ENCODE assay signal across 30 mouse cellular contexts in the genomic region with DNA sequence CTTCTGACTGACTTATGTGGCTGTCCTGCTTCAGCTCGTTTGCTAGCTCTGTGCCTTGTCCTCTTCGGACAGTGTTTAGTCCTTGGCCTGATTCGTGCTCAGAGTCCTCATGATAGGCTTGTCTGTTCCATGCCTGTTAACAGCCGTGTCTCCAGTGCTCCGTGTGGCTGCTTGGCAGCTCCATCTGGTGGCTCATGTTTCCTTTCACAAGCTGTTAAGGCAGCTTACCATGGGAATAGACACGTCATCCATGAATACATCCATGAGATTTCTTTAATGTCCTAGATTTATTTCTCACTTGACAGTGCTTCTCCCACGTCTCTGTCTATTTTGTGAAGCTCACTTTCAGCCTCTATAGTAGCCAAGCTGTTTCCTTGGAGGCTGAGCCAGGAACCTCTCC. TPM values are rescaled to one million over a fixed set of nuclear protein-coding genes. Genes with fewer than 3 reads are reported as not detected.
A peak's percentile ranks its signal among the peaks of the same experiment; 100 is the strongest.
DNase-seq lines count a peak whose midpoint lies in the region; ATAC-seq and TF ChIP-seq lines count a peak whose summit lies in the region.
"Had no signal": no experiment of that assay in that cellular context is flagged by ENCODE, and none has a peak within 500 bp of the region (broad histone marks: within the 10 kb centered on the region; RNA-seq: fewer than 3 reads in every experiment).

No protein-coding gene starts in this region.

- H3K27me3 ChIP-seq in forebrain, postnatal 0 days (ENCODE audit: insufficient read depth, low read length) = no peaks in the 10 kb centered on the region
- no peaks in the 10 kb centered on the region for H3K27me3 ChIP-seq in forebrain, embryonic 16.5 days (replicated peaks; ENCODE audit: control insufficient read depth, insufficient read depth, low read length)
- H3K27me3 ChIP-seq in midbrain, postnatal 0 days (ENCODE audit: insufficient read depth, low read length) = no peaks in the 10 kb centered on the region
- H3K27me3 ChIP-seq in midbrain, embryonic 16.5 days (ENCODE audit: control insufficient read depth, insufficient read depth, low read depth, low read length) = no peaks in the 10 kb centered on the region
- H3K27me3 ChIP-seq: hindbrain, embryonic 15.5 days; intestine, embryonic 15.5 days; liver, embryonic 15.5 days; lung, embryonic 15.5 days; midbrain, embryonic 15.5 days; stomach, embryonic 15.5 days had no signal

- H3K9ac ChIP-seq in forebrain, postnatal 0 days = no peak overlapping the region
- no peak overlapping the region for H3K9ac ChIP-seq in forebrain, embryonic 16.5 days (replicated peaks; ENCODE audit: low read depth, low read length)
- no peak overlapping the region for H3K9ac ChIP-seq in midbrain, postnatal 0 days (replicated peaks; ENCODE audit: low read length, poor library complexity, severe bottlenecking)
- H3K9ac ChIP-seq in midbrain, embryonic 16.5 days (ENCODE audit: low read depth, low read length) = no peak overlapping the region
- H3K9ac ChIP-seq: hindbrain, embryonic 15.5 days; intestine, embryonic 15.5 days; liver, embryonic 15.5 days; lung, embryonic 15.5 days; midbrain, embryonic 15.5 days; stomach, embryonic 15.5 days had no signal

- ATAC-seq in forebrain, postnatal 0 days = peak; percentile 85
- no peak for ATAC-seq in forebrain, embryonic 16.5 days
- ATAC-seq in midbrain, postnatal 0 days (ENCODE audit: low FRiP score) = no peak
- ATAC-seq in midbrain, embryonic 16.5 days = no peak
- ATAC-seq: forebrain, embryonic 14.5 days; intestine, embryonic 15.5 days; midbrain, embryonic 15.5 days had no signal

- no peak for TF ChIP-seq POLR2A in brain, embryonic 14.5 days (IDR thresholded peaks at IDR 0.05; ENCODE audit: borderline replicate concordance, extremely low read depth, insufficient read depth, insufficient read length, poor library complexity, severe bottlenecking)

- no peak overlapping the region for H3K4me3 ChIP-seq in forebrain, postnatal 0 days (ENCODE audit: low read depth, low read length)
- no peak overlapping the region for H3K4me3 ChIP-seq in forebrain, embryonic 16.5 days (replicated peaks; ENCODE audit: low read length)
- H3K4me3 ChIP-seq in layer of hippocampus, adult 2 months = no peak overlapping the region
- no peak overlapping the region for H3K4me3 ChIP-seq in midbrain, postnatal 0 days (ENCODE audit: low read depth, low read length)
- no peak overlapping the region for H3K4me3 ChIP-seq in midbrain, embryonic 16.5 days (ENCODE audit: low read depth, low read length)
- H3K4me3 ChIP-seq: heart, embryonic 10.5 days; hindbrain, embryonic 15.5 days; intestine, embryonic 15.5 days; limb, embryonic 10.5 days; liver, embryonic 15.5 days; lung, embryonic 15.5 days; midbrain, embryonic 15.5 days; stomach, embryonic 15.5 days had no signal

- H3K27ac ChIP-seq in forebrain, postnatal 0 days (ENCODE audit: low read depth, low read length) = no peak overlapping the region
- no peak overlapping the region for H3K27ac ChIP-seq in forebrain, embryonic 16.5 days (ENCODE audit: low read length)
- H3K27ac ChIP-seq in layer of hippocampus, adult 2 months = no peak overlapping the region
- H3K27ac ChIP-seq in midbrain, postnatal 0 days (ENCODE audit: low read depth, low read length) = no peak overlapping the region
- no peak overlapping the region for H3K27ac ChIP-seq in midbrain, embryonic 16.5 days (ENCODE audit: low read length)
- H3K27ac ChIP-seq: heart, embryonic 10.5 days; hindbrain, embryonic 15.5 days; intestine, embryonic 15.5 days; limb, embryonic 10.5 days; liver, embryonic 15.5 days; lung, embryonic 15.5 days; macrophage; midbrain, embryonic 15.5 days; stomach, embryonic 15.5 days had no signal

- DNase-seq in forebrain, postnatal 0 days = peak; percentile 57
- DNase-seq in layer of hippocampus, adult 2 months (ENCODE audit: low spot score in 2 of 2) = peak in 1 of 2 experiments; percentile 40
- no peak for DNase-seq in layer of hippocampus, postnatal 36 days
- peak; percentile 40 for DNase-seq in midbrain, postnatal 0 days (ENCODE audit: low spot score)
- peak; percentile 20 for DNase-seq in brain, embryonic 14.5 days (ENCODE audit: low read depth)
- DNase-seq: adrenal gland, postnatal 10 days; cerebellum, adult 8-10 months; cerebellum, postnatal 36 days; gastrocnemius, postnatal 10 days; heart, postnatal 4 days; kidney, postnatal 25 days; liver; thymus, adult 2 months; thymus, postnatal 4 days had no signal

- no peaks in the 10 kb centered on the region for H3K4me1 ChIP-seq in forebrain, postnatal 0 days (ENCODE audit: insufficient read depth)
- no peaks in the 10 kb centered on the region for H3K4me1 ChIP-seq in forebrain, embryonic 16.5 days (replicated peaks; ENCODE audit: control insufficient read depth, insufficient read depth, low read length)
- H3K4me1 ChIP-seq in midbrain, postnatal 0 days (ENCODE audit: insufficient read depth, low read length) = no peaks in the 10 kb centered on the region
- no peaks in the 10 kb centered on the region for H3K4me1 ChIP-seq in midbrain, embryonic 16.5 days (ENCODE audit: control insufficient read depth, insufficient read depth, low read length)
- H3K4me1 ChIP-seq: heart, embryonic 10.5 days; hindbrain, embryonic 15.5 days; intestine, embryonic 15.5 days; limb, embryonic 10.5 days; liver, embryonic 15.5 days; lung, embryonic 15.5 days; midbrain, embryonic 15.5 days; stomach, embryonic 15.5 days had no signal

- peaks cover 37% of the 10 kb centered on the region for H3K36me3 ChIP-seq in forebrain, postnatal 0 days (ENCODE audit: insufficient read depth)
- H3K36me3 ChIP-seq in forebrain, embryonic 16.5 days (ENCODE audit: control insufficient read depth, insufficient read depth) = peaks cover 9% of the 10 kb centered on the region
- peaks cover 27% of the 10 kb centered on the region for H3K36me3 ChIP-seq in midbrain, postnatal 0 days (ENCODE audit: insufficient read depth, low read length)
- peaks cover 22% of the 10 kb centered on the region for H3K36me3 ChIP-seq in midbrain, embryonic 16.5 days (ENCODE audit: control insufficient read depth, insufficient read depth, low read length)

- H3K4me2 ChIP-seq in forebrain, postnatal 0 days (ENCODE audit: low read depth) = no peak overlapping the region
- no peak overlapping the region for H3K4me2 ChIP-seq in forebrain, embryonic 16.5 days (ENCODE audit: low read length)
- no peak overlapping the region for H3K4me2 ChIP-seq in midbrain, postnatal 0 days (ENCODE audit: low read depth, low read length, poor library complexity, severe bottlenecking)
- H3K4me2 ChIP-seq in midbrain, embryonic 16.5 days (ENCODE audit: low read length) = no peak overlapping the region
- H3K4me2 ChIP-seq: hindbrain, embryonic 15.5 days; intestine, embryonic 15.5 days; liver, embryonic 15.5 days; lung, embryonic 15.5 days; midbrain, embryonic 15.5 days; stomach, embryonic 15.5 days had no signal

- whole genome bisulfite sequencing in forebrain, postnatal 0 days = 75% methylated on average over 7 of the region's 7 CpGs
- WGBS in forebrain, embryonic 16.5 days = 86% methylated on average over 7 of the region's 7 CpGs
- WGBS in midbrain, postnatal 0 days = 82% methylated on average over 7 of the region's 7 CpGs
- 79% methylated on average over 7 of the region's 7 CpGs for WGBS in midbrain, embryonic 16.5 days

- TF ChIP-seq CTCF in forebrain, postnatal 0 days (IDR thresholded peaks at IDR 0.05; ENCODE audit: low read depth) = peak; percentile 45
- peak; percentile 65 for TF ChIP-seq CTCF in layer of hippocampus, adult 2 months (conservative IDR thresholded peaks at IDR 0.05)
- peak; percentile 59 for TF ChIP-seq CTCF in midbrain, postnatal 0 days (IDR thresholded peaks at IDR 0.05)
- no peak for TF ChIP-seq CTCF in brain, embryonic 14.5 days (IDR thresholded peaks at IDR 0.05; ENCODE audit: borderline replicate concordance, extremely low read depth, insufficient read depth, insufficient read length)

- no peaks in the 10 kb centered on the region for H3K9me3 ChIP-seq in forebrain, postnatal 0 days (ENCODE audit: low read length)
- no peaks in the 10 kb centered on the region for H3K9me3 ChIP-seq in forebrain, embryonic 16.5 days (ENCODE audit: control insufficient read depth, low read length)
- H3K9me3 ChIP-seq in midbrain, postnatal 0 days (ENCODE audit: low read length) = no peaks in the 10 kb centered on the region
- H3K9me3 ChIP-seq in midbrain, embryonic 16.5 days (replicated peaks; ENCODE audit: control insufficient read depth, low read length, poor library complexity, severe bottlenecking) = no peaks in the 10 kb centered on the region
- H3K9me3 ChIP-seq: heart, embryonic 10.5 days; hindbrain, embryonic 15.5 days; intestine, embryonic 15.5 days; limb, embryonic 10.5 days; liver, embryonic 15.5 days; lung, embryonic 15.5 days; midbrain, embryonic 15.5 days; stomach, embryonic 15.5 days had no signal

RNA-seq across cellular contexts. Expression of a gene that starts 10.0 kb away (rescaled TPM):
- 65.0 and 86.6 TPM in 2 replicates for total RNA-seq in forebrain, postnatal 0 days (2014; rRNA removed)
- 277 and 325 TPM in 2 replicates for polyA plus RNA-seq in forebrain, postnatal 0 days (2015; fragmentation: Nextera tagmentation; extraction: Ambion mirVana)
- polyA plus RNA-seq in forebrain, embryonic 16.5 days (2015; fragmentation: Nextera tagmentation; extraction: Ambion mirVana) = 269 and 289 TPM in 2 replicates
- 100 to 1,000 TPM in 1 of 2 experiments, 10 to 100 TPM in 1; 96.8 to 102 TPM for total RNA-seq in layer of hippocampus, adult 2 months (2021)
- 100 to 1,000 TPM; 106 to 112 TPM for total RNA-seq in layer of hippocampus, postnatal 36 days (2021)
- 45.6 and 60.1 TPM in 2 replicates for total RNA-seq in midbrain, postnatal 0 days (2014; rRNA removed)
- 247 and 253 TPM in 2 replicates for polyA plus RNA-seq in midbrain, postnatal 0 days (2015; fragmentation: Nextera tagmentation; extraction: Ambion mirVana)
- 265 and 266 TPM in 2 replicates for polyA plus RNA-seq in midbrain, embryonic 16.5 days (2015; fragmentation: Nextera tagmentation; extraction: Ambion mirVana)
- polyA plus RNA-seq in brain, embryonic 14.5 days (2012; rRNA removed) = 133 and 165 TPM in 2 replicates

RNA-seq across cellular contexts. Expression of a gene that starts 16.9 kb away (rescaled TPM):
- total RNA-seq in forebrain, postnatal 0 days (2014; rRNA removed) = 29.9 and 30.1 TPM in 2 replicates
- polyA plus RNA-seq in forebrain, postnatal 0 days (2015; fragmentation: Nextera tagmentation; extraction: Ambion mirVana) = 34.2 and 35.8 TPM in 2 replicates
- polyA plus RNA-seq in forebrain, embryonic 16.5 days (2015; fragmentation: Nextera tagmentation; extraction: Ambion mirVana) = 35.4 and 41.9 TPM in 2 replicates
- 10 to 100 TPM; 54.3 to 58.7 TPM for total RNA-seq in layer of hippocampus, adult 2 months (2021)
- 10 to 100 TPM; 58.7 to 63.4 TPM for total RNA-seq in layer of hippocampus, postnatal 36 days (2021)
- 20.9 and 23.9 TPM in 2 replicates for total RNA-seq in midbrain, postnatal 0 days (2014; rRNA removed)
- 27.7 and 29.7 TPM in 2 replicates for polyA plus RNA-seq in midbrain, postnatal 0 days (2015; fragmentation: Nextera tagmentation; extraction: Ambion mirVana)
- polyA plus RNA-seq in midbrain, embryonic 16.5 days (2015; fragmentation: Nextera tagmentation; extraction: Ambion mirVana) = 28.8 and 31.6 TPM in 2 replicates
- polyA plus RNA-seq in brain, embryonic 14.5 days (2012; rRNA removed) = 20.1 and 20.5 TPM in 2 replicates

RNA-seq across cellular contexts. Expression of a gene that starts 56.5 kb away (rescaled TPM):
- not detected in 2 replicates for total RNA-seq in forebrain, postnatal 0 days (2014; rRNA removed)
- not detected in 2 replicates for polyA plus RNA-seq in forebrain, postnatal 0 days (2015; fragmentation: Nextera tagmentation; extraction: Ambion mirVana)
- polyA plus RNA-seq in forebrain, embryonic 16.5 days (2015; fragmentation: Nextera tagmentation; extraction: Ambion mirVana) = not detected in 2 replicates
- under 1 TPM; 0.39 to 0.54 TPM for total RNA-seq in layer of hippocampus, adult 2 months (2021)
- 1 to 10 TPM in 1 of 2 experiments, under 1 TPM in 1; 0.37 to 1.1 TPM for total RNA-seq in layer of hippocampus, postnatal 36 days (2021)
- 0.27 TPM in 1 of 2 replicates, not detected in the other for total RNA-seq in midbrain, postnatal 0 days (2014; rRNA removed)
- polyA plus RNA-seq in midbrain, postnatal 0 days (2015; fragmentation: Nextera tagmentation; extraction: Ambion mirVana) = not detected in 2 replicates
- 0.33 TPM in 1 of 2 replicates, not detected in the other for polyA plus RNA-seq in midbrain, embryonic 16.5 days (2015; fragmentation: Nextera tagmentation; extraction: Ambion mirVana)
- 0.13 and 0.18 TPM in 2 replicates for polyA plus RNA-seq in brain, embryonic 14.5 days (2012; rRNA removed)
- total RNA-seq: adrenal gland, postnatal 10 days; gastrocnemius, postnatal 10 days; granulocyte monocyte progenitor cell, adult 5-6 weeks; heart, postnatal 4 days; neutrophil, adult 5-6 weeks had no signal
- polyA plus RNA-seq: forebrain, embryonic 14.5 days; heart, embryonic 10.5 days; heart, embryonic 16.5 days; intestine, embryonic 15.5 days; kidney, embryonic 14.5 days; limb, embryonic 10.5 days; liver, embryonic 15.5 days; lung, embryonic 15.5 days; macrophage; stomach, embryonic 15.5 days; thymus, adult 2 months had no signal

Comparison
In these comparisons a context has a peak if more than half of its experiments do, and no peak if none do; other contexts are left out.
1. DNase-seq: peak in forebrain, postnatal 0 days (single experiment), midbrain, postnatal 0 days (single experiment) and brain, embryonic 14.5 days (single experiment); none in layer of hippocampus, postnatal 36 days (0 of 2).